Mouse (Mus musculus): Measurements from ENCODE around the gene Cdk5rap3. TPM values are rescaled to one million over a fixed set of nuclear protein-coding genes. Genes with fewer than 3 reads are reported as not detected.

Cdk5rap3 gene
- polyA plus RNA-seq, 1 experiment from 2014 or later, result 116 TPM

DNA sequence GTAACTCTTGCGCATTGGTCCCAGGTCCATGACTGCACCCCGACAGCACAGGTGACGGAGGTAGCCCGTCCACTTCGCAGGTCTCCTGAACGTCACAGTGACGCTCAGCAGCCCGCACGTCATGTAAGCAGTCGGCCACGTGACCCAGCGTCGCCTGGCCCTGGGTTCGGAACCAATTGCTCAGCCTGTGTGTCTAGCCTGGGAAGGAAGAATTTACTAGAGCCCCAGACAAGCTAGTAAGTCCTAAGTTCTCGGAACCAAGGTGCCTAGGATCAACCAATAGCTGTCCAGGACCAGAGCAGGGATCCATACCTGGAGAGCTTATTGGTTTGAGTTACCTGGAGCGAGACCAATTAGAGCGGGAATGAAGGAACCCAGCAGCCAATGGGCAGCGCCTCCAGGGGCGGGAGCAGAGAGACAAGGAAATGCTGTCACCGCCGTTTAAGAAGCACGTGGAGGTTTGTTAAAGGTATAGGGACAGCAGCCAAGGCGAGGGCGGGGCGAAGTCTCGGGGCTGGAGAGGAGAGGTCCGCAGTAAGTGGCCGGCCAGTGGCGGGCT lies 27.5 kb upstream of the Cdk5rap3 start, which contains the start of gene Pnpo:
TSS of gene Pnpo (minus strand) at position 241 of the 559 bp plus-strand sequence.
- no peak within 1 kb of the TSS for H3K27ac ChIP-seq (replicated peaks)
- WGBS, result 1% methylated on average over 29 of the region's 29 CpGs
- H3K9me3 ChIP-seq, result no peaks in the 10 kb centered on the region
- peak within 1 kb of the TSS; percentile 87 for H3K4me2 ChIP-seq (replicated peaks)
- H3K9ac ChIP-seq (replicated peaks), result peak within 1 kb of the TSS; percentile 55; the same call in 1 of the 2 replicates
- H3K4me3 ChIP-seq, result peak within 1 kb of the TSS; percentile 52
- no peaks in the 10 kb centered on the region for H3K36me3 ChIP-seq
- peak; percentile 97 for ATAC-seq (ENCODE audit: low FRiP score, low read depth)
- H3K27me3 ChIP-seq, result peaks cover 15% of the 10 kb centered on the region
- H3K4me1 ChIP-seq, result peaks cover 14% of the 10 kb centered on the region

DNA sequence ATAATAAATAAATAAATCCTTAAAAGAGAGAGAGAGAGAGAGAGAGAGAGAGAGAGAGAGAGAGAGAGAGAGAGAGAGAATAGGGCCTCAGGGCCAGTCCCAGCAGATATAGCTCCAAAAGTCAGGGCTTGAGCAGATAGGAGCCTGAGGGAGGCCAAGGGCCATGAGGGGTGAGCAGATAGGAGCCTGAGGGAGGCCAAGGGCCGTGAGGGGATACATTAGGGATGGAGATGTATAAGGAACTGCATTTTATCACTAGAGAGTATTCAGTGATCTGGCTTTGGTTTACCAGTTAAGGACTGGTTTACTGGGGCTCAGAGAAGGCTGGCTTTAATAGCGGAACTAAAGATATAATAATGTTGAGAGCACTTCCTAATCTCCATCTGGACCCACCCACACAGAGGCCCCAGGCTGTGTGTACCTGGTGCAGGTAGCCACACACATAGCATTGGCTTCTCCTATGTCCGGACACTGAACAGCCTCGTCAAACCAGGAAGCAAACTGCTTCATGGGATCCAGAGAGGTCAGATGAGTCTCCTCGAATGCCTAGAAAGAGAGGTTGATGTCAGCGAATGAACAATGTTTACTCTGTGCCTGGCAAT lies 25.8 kb upstream of the Cdk5rap3 start:
- H3K4me2 ChIP-seq (replicated peaks), result no peak overlapping the region
- no peak overlapping the region for H3K4me3 ChIP-seq
- H3K27ac ChIP-seq (replicated peaks), result no peak overlapping the region
- no peak for ATAC-seq (ENCODE audit: low FRiP score, low read depth)
- no peaks in the 10 kb centered on the region for H3K9me3 ChIP-seq
- peaks cover 14% of the 10 kb centered on the region for H3K4me1 ChIP-seq
- H3K9ac ChIP-seq (replicated peaks), result no peak overlapping the region
- no peaks in the 10 kb centered on the region for H3K36me3 ChIP-seq
- 80% methylated on average over 6 of the region's 6 CpGs for WGBS
- peaks cover 15% of the 10 kb centered on the region for H3K27me3 ChIP-seq

GRCm38 (mm10) chr11:96940578-96941465 lies 24.5 kb upstream of the Cdk5rap3 start:
- 77% methylated on average over 16 of the region's 16 CpGs for WGBS
- no peak overlapping the region for H3K4me2 ChIP-seq (replicated peaks)
- no peaks in the 10 kb centered on the region for H3K9me3 ChIP-seq
- H3K4me3 ChIP-seq, result no peak overlapping the region
- H3K27ac ChIP-seq (replicated peaks), result no peak overlapping the region
- ATAC-seq (ENCODE audit: low FRiP score, low read depth), result no peak
- no peaks in the 10 kb centered on the region for H3K36me3 ChIP-seq
- H3K9ac ChIP-seq (replicated peaks), result no peak overlapping the region
- peaks cover 15% of the 10 kb centered on the region for H3K27me3 ChIP-seq
- H3K4me1 ChIP-seq, result peaks cover 14% of the 10 kb centered on the region

DNA sequence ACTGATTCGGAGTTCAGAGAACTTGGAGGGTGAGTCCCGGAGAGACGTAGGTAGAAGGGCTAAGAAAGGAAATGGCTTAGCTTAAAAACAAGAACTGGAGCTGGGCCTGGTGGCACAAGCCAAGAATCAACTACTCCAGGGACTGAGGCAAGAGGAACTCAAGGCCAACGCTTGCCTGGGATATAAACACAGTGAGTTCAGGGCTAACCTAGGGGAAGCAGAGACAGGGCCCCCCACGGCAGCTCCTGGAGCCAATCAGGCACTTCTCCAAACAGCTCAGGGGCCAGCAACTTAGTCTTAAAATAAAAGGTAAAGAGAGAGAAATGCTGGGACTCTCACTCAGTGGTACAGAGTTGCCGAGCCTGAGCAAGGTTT lies 22.1 kb upstream of the Cdk5rap3 start:
- H3K36me3 ChIP-seq, result no peaks in the 10 kb centered on the region
- peaks cover 5% of the 10 kb centered on the region; the same call in 1 of the 2 replicates for H3K27me3 ChIP-seq
- no peaks in the 10 kb centered on the region for H3K9me3 ChIP-seq
- H3K27ac ChIP-seq (replicated peaks), result no peak overlapping the region
- no peak overlapping the region for H3K4me3 ChIP-seq
- peaks cover 9% of the 10 kb centered on the region; the same call in 1 of the 2 replicates for H3K4me1 ChIP-seq
- H3K4me2 ChIP-seq (replicated peaks), result no peak overlapping the region
- no peak for ATAC-seq (ENCODE audit: low FRiP score, low read depth)
- 89% methylated on average over 6 of the region's 6 CpGs for WGBS
- no peak overlapping the region for H3K9ac ChIP-seq (replicated peaks)

- ATAC-seq (ENCODE audit: low FRiP score, low read depth), result no peak
- Histone ChIP-seq H3K27ac (replicated peaks) (no peak overlapping the region), H3K36me3 (no peaks in the 10 kb centered on the region), H3K27me3 (peaks cover 3% of the 10 kb centered on the region; the same call in 1 of the 2 replicates), H3K4me3 (no peak overlapping the region), H3K9me3 (no peaks in the 10 kb centered on the region), H3K4me2 (replicated peaks) (no peak overlapping the region), H3K9ac (replicated peaks) (no peak overlapping the region), H3K4me1 (peaks cover 6% of the 10 kb centered on the region; the same call in 1 of the 2 replicates)
- WGBS, result 61% methylated on average over 10 of the region's 10 CpGs
These were observed 21.5 kb upstream of the Cdk5rap3 start for GRCm38 (mm10) chr11:96937549-96938425.

DNA sequence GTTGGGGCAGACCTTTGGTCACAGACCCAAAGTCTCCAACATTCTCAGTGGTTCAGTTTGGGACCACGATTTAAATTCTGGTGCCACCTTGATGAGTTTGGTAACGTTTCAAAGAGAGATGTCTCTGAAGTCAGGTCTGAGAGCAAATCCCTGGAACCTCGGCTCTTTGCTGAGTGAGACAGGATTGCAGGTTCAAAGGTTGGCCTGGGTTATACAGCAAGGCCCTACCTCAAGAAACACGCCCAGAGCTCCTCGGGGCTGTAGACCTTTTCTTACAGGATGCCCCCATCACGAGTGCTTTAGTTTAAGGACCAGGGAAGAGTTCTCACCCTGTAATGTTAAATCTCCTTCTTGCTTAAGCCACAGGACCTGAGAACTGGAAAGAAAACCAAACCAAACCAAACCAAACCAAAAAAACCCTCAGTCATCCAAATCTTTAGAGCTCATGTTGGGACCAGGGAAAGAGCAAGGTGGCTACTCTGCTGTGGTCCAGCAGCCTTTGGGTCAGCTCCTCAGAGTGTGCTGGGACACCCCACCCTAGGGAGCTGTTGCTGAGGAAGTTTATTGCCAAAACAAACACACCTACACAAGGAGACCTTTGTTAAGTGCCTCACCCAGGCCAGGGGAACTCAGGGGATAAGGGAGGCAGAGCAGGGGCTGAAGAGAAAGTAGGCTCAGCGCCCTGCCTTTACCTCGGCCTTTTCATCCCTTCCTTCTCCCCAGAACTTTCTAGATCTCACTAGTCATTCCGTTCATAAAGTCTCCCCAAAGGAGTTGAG lies 19.8 kb upstream of the Cdk5rap3 start:
- no peak overlapping the region for H3K4me3 ChIP-seq
- 90% methylated on average over 9 of the region's 9 CpGs for WGBS
- H3K27me3 ChIP-seq, result no peaks in the 10 kb centered on the region
- no peak overlapping the region for H3K4me2 ChIP-seq (replicated peaks)
- ATAC-seq (ENCODE audit: low FRiP score, low read depth), result no peak
- H3K27ac ChIP-seq (replicated peaks), result no peak overlapping the region
- H3K4me1 ChIP-seq, result peaks cover 6% of the 10 kb centered on the region; the same call in 1 of the 2 replicates
- H3K9ac ChIP-seq (replicated peaks), result no peak overlapping the region
- H3K9me3 ChIP-seq, result no peaks in the 10 kb centered on the region
- H3K36me3 ChIP-seq, result no peaks in the 10 kb centered on the region

DNA sequence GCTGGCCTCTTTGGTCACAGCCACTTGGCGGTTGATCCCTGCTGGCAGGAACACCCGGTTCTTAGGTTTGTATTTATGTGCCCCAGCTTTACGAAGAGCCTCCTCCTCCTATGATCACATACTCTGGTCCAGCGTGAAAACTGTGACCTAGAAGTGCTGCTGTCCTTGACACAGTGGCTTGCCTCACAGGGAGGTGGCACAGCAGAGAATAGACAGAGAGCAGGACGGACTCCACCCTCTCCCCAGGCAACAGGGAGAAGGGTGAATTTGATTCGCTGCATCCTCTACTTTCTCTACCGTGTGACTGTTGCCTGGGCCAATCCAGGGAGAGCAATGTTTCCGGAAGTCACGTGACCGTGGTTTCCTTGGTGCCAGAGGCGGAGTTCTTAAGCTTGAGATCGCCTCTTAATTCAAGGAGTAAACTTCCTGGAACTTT lies 18.6 kb upstream of the Cdk5rap3 start:
- Histone ChIP-seq H3K27me3 (peaks cover 7% of the 10 kb centered on the region), H3K4me2 (replicated peaks) (peak overlapping the region; percentile 37), H3K9ac (replicated peaks) (no peak overlapping the region), H3K4me1 (peaks cover 6% of the 10 kb centered on the region; the same call in 1 of the 2 replicates), H3K36me3 (no peaks in the 10 kb centered on the region), H3K4me3 (peak overlapping the region; percentile 23), H3K9me3 (no peaks in the 10 kb centered on the region), H3K27ac (replicated peaks) (no peak overlapping the region; the same call in 1 of the 2 replicates)
- WGBS, result 19% methylated on average over 12 of the region's 12 CpGs
- 0 out of 2 replicates have a peak, but pooled peaks have one; percentile 44 for ATAC-seq (ENCODE audit: low FRiP score, low read depth)

GRCm38 (mm10) chr11:96933562-96934276 lies 17.4 kb upstream of the Cdk5rap3 start:
- Histone ChIP-seq H3K27me3 (peaks cover 19% of the 10 kb centered on the region), H3K4me2 (replicated peaks) (no peak overlapping the region), H3K4me1 (peaks cover 12% of the 10 kb centered on the region; the same call in 1 of the 2 replicates), H3K36me3 (no peaks in the 10 kb centered on the region), H3K4me3 (no peak overlapping the region), H3K9me3 (no peaks in the 10 kb centered on the region), H3K27ac (replicated peaks) (no peak overlapping the region), H3K9ac (replicated peaks) (no peak overlapping the region)
- ATAC-seq (ENCODE audit: low FRiP score, low read depth), result no peak
- 93% methylated on average over 13 of the region's 13 CpGs for WGBS

- H3K4me3 ChIP-seq, result no peak overlapping the region
- no peak for ATAC-seq (ENCODE audit: low FRiP score, low read depth)
- H3K27me3 ChIP-seq, result peaks cover 34% of the 10 kb centered on the region
- 75% methylated on average over 8 of the region's 8 CpGs for WGBS
- peaks cover 13% of the 10 kb centered on the region; the same call in 1 of the 2 replicates for H3K4me1 ChIP-seq
- no peak overlapping the region for H3K4me2 ChIP-seq (replicated peaks)
- H3K36me3 ChIP-seq, result no peaks in the 10 kb centered on the region
- H3K9ac ChIP-seq (replicated peaks), result no peak overlapping the region
- no peaks in the 10 kb centered on the region for H3K9me3 ChIP-seq
- no peak overlapping the region for H3K27ac ChIP-seq (replicated peaks)
These were observed 15.2 kb upstream of the Cdk5rap3 start for GRCm38 (mm10) chr11:96931327-96932062.
